Mouse (Mus musculus) embryo, embryonic 9.5 days (tissue): ENCODE results near the gene Ptpn11.
A peak's percentile ranks its signal among the peaks of the same experiment; 100 is the strongest.
"Not testable (repeated sequence)": the region's sequence is repeated elsewhere in the genome, so short reads cannot be mapped to it uniquely, and the experiment has no call there.

Experiments used
- DNase-seq: peaks from one replicate; pipeline ENCODE4 v3.0.0-alpha.2; 2017; ENCODE audit errors: extremely low spot score

The Ptpn11 gene

DNA sequence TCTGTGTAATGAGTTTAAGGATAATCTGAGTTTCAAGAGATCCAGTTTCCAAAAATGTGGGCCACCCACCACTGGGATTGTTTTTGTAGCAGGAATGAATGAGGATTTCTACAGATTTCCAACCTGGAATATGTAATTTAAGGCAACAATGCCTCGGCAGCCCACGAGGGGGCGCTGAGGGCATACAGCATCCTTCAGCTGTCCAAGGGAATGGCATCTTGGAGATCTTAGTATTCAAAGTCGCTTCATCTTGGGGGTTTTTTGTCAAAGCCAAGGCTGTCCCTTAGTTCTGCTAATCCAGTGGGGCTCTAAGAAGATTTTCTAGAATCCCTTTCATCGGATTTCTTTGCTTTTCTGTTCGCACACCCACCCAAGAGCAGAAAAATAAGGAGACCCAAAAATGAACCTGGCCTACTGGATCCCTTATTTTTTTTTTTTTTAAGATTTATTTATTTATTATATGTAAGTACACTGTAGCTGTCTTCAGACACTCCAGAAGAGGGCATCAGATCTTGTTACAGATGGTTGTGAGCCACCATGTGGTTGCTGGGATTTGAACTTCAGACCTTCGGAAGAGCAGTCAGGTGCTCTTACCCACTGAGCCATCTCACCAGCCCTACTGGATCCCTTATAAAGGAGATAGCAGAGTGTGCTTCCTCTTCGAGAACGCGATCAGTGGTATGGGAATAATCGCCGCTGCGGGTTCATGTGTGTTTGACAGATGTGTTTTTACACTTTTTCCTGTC is 24.4 kb upstream of the Ptpn11 start:
- DNase-seq: peak; percentile 61

DNA sequence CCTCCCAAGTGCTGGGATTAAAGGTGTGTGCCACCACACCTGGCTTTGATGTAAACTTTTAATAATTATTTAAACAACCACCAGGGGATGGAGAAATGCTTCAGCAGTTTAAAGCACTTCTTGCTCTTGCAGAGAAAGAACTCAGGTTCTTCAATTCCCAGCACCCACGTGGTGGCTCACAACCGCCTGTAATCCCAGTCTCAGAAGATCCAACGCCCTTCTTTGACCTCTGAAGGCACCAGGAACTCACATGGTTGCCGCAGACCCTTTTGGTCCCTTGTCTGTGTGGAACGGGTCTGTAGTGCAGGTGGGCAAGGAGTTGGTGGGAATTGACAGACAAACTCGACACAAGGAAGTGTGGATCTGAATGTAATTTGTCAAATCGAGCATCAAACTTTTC is 23.5 kb upstream of the Ptpn11 start:
- DNase-seq: no peak

DNA sequence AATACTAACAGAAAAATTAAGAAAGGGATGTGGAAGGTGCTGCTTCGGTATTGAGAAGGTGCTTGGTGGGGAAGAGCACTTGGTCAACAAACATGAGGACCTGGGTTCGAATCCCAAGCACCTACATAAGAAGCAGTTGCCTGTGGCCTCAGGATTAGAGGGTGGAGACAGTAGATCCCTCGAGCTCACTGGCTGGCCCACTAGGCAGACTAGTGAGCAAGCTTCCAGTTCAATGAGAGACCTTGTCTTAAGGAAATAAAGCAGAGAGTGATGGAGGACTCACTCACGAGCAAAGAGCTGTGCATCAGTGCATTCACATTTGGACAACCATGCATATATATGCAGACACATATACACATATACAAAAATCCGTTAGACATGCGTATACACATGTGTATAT is 20.9 kb upstream of the Ptpn11 start:
- no peak for DNase-seq

GRCm38 (mm10) chr5:121210601-121210924 is 19.4 kb upstream of the Ptpn11 start:
- DNase-seq: no peak

- DNase-seq: no peak
Observed at GRCm38 (mm10) chr5:121209755-121210600, 18.8 kb upstream of the Ptpn11 start.

- no peak for DNase-seq
Observed at GRCm38 (mm10) chr5:121206984-121207383, 15.8 kb upstream of the Ptpn11 start.

DNA sequence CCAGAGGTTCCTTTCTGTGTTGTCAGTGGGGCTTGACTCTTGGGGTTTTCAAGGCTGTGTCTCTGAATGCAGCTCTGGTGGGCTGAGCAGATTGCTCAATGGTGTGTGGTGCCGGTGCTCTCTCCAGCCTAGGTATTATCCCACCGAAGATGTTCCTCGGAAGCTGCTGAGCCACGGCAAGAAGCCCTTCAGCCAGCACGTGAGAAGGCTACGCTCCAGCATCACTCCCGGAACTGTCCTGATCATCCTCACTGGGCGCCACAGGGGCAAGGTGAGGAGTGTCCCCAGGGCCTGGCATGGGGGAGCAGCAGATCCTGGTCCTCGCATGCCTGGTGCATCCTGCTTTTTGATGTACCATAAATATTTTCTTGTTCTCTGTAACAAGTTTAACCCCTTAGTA is 15.3 kb upstream of the Ptpn11 start:
- DNase-seq: no peak

DNA sequence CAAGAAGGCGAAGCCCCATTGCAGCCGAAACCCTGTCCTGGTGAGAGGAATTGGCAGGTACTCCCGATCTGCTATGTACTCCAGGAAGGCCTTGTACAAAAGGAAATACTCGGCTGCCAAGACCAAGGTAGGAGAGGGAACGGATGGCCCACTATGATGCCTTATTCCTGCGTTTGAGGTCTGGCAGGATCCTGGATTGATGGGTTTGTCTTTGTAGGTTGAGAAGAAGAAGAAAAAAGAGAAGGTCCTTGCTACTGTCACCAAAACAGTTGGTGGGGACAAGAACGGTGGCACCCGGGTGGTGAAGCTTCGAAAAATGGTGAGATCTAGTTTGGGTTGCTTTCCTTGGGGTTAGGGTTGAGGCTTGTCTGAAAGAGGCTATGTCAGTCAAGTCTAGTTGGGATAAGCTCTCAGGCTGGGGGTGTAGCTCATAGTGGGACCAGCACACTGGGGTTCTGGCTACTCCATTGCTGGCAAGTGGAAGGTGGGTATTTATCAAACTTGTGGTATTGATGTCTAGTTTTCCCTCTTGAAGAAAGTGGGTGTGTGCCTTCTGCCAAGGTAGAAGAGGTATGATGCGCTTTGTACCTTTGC is 14.4 kb upstream of the Ptpn11 start:
- not testable (repeated sequence) for DNase-seq

GRCm38 (mm10) chr5:121204132-121205089 is 13.2 kb upstream of the Ptpn11 start, which contains the start of gene Rpl6:
Rpl6 (plus strand) TSS chr5:121204481.
- DNase-seq: peak; percentile 84

DNA sequence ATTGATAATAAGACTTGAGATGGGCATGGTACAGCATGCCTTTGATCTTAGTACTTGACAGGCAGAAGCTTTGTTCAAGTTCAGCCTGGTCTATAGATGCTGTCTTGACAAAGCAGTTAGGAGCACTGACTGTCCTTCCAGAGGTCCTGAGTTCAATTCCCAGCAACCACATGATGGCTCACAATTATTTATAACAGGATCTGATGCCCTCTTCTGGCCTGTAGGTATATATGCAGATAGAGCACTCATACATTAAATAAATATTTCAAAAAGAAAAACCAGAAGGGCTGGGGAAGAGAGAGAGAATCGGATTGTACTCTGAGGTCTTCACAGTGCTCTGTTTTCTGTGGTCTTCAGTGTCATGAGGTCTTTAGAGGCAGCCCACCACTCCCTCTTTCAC is 11.3 kb upstream of the Ptpn11 start:
- no peak for DNase-seq

GRCm38 (mm10) chr5:121201739-121202138 is 10.5 kb upstream of the Ptpn11 start:
- DNase-seq: no peak

- no peak for DNase-seq
Observed at GRCm38 (mm10) chr5:121198376-121198775, 7.2 kb upstream of the Ptpn11 start.

GRCm38 (mm10) chr5:121197337-121197736 is 6.1 kb upstream of the Ptpn11 start:
- no peak for DNase-seq

- no peak for DNase-seq
Observed at GRCm38 (mm10) chr5:121196764-121197163, 5.6 kb upstream of the Ptpn11 start.

DNA sequence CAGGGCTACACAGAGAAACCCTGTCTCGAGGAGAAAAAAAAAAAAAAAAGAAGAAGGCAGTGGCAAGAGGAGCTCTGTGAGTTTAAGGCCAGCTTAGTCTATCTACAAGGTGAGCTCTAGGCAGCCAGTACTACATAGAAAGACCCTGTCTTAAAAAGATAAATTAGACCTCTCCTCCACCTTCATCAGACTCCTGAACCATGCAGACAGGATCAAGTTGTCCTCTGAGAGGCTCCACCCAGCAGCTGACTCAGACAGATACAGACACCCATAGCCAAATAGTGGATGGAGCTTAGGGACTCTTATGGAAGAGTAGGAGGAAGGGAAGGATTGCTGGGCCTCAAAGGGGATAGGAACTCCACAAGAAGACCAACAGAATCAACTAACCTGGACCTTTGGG is 3.0 kb upstream of the Ptpn11 start:
- DNase-seq: no peak

DNA sequence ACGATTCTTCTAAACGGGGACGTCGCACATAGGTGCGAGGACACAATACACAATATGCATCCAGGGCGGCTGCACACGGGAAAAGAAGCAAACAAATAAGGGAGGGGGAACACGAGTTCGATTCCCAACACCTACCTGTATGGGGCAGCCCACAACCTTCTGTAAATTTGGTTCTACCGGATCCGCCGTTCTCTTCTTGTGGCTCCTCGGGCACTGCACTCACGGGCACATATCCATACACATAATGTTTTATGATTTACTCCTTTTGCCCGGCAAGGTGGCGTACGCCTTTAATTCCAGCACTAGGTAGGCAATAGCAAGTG is 348 bp upstream of the Ptpn11 start:
- DNase-seq: no peak

GRCm38 (mm10) chr5:121190210-121190835 is 874 bp downstream of the Ptpn11 start:
- no peak for DNase-seq

- DNase-seq: no peak
Observed at GRCm38 (mm10) chr5:121189182-121189581, 2.0 kb downstream of the Ptpn11 start.

- no peak for DNase-seq
Observed at GRCm38 (mm10) chr5:121188265-121188664, 2.9 kb downstream of the Ptpn11 start.

- no peak for DNase-seq
Observed at GRCm38 (mm10) chr5:121187580-121188001, 3.6 kb downstream of the Ptpn11 start.

- peak; percentile 22 for DNase-seq
Observed at GRCm38 (mm10) chr5:121184945-121185551, 6.1 kb downstream of the Ptpn11 start.
